Mouse (Mus musculus) layer of hippocampus, adult 2 months (tissue): ENCODE results near the gene Plekha4. TPM values are rescaled to one million over a fixed set of nuclear protein-coding genes. Genes with fewer than 3 reads are reported as not detected.

ENCODE experiments used
- DNase-seq, 2 experiments: peaks; one replicate each; pipeline ENCODE4 v3.0.0; 2022; ENCODE audit warnings: low spot score in 2 of 2
- H3K27ac ChIP-seq: fragments of 200-600 bp; 2 replicates; pipeline ENCODE4 v1.8.1; 2022
- H3K4me3 ChIP-seq: fragments of 200-600 bp; 2 replicates; pipeline ENCODE4 v1.8.1; 2022; ENCODE audit warnings: mild to moderate bottlenecking
- CTCF ChIP-seq: fragments of 200-600 bp; conservative IDR thresholded peaks from 2 replicates; pipeline ENCODE4 v1.8.1; 2022; ENCODE audit warnings: antibody characterized with exemption, mild to moderate bottlenecking, moderate library complexity
- total RNA-seq, 2 experiments: library from RNA; stranded (reverse); gene quantifications; 2 replicates each; pipeline ENCODE4 v1.2.3; 2021

Plekha4 gene
- total RNA-seq, 2 experiments from 2014 or later = 0.52 to 0.79 TPM

GRCm38 (mm10) chr7:45597527-45597926 lies 71.4 kb downstream of the Plekha4 start:
- no peak for DNase-seq
- Histone ChIP-seq H3K27ac (no peak overlapping the region), H3K4me3 (no peak overlapping the region)
- TF ChIP-seq CTCF = no peak

GRCm38 (mm10) chr7:45598960-45599879 lies 73.1 kb downstream of the Plekha4 start:
- no peak for TF ChIP-seq CTCF

More at GRCm38 (mm10) chr7:45598960-45599879, 73.1 kb downstream of the Plekha4 start:
- DNase-seq = no peak
- Histone ChIP-seq H3K4me3 (no peak overlapping the region), H3K27ac (no peak overlapping the region)

Other genes with a start within 250 kb of the Plekha4 start
- not detected for gene Slc6a21, start 248.8 kb upstream of the Plekha4 start, total RNA-seq
- gene Trpm4, start 192.6 kb upstream of the Plekha4 start, total RNA-seq = 10 to 100 TPM; 12.8 to 16.5 TPM
- under 1 TPM; 0.22 to 0.33 TPM for gene Hrc, start 191.0 kb upstream of the Plekha4 start, total RNA-seq
- gene Ppfia3, start 159.3 kb upstream of the Plekha4 start, total RNA-seq = 100 to 1,000 TPM; 133 to 138 TPM
- gene Lin7b, start 155.7 kb upstream of the Plekha4 start, total RNA-seq = 100 to 1,000 TPM; 138 to 146 TPM
- gene Snrnp70, start 130.6 kb upstream of the Plekha4 start, total RNA-seq = 100 to 1,000 TPM; 456 to 514 TPM
- gene Kcna7, start 120.7 kb upstream of the Plekha4 start, total RNA-seq = not detected
- gene Ntf5, start 112.6 kb upstream of the Plekha4 start, total RNA-seq = not detected
- gene Lhb, start 105.5 kb upstream of the Plekha4 start, total RNA-seq = not detected
- 10 to 100 TPM; 16.1 to 20.3 TPM for gene Gys1, start 91.5 kb upstream of the Plekha4 start, total RNA-seq
- 10 to 100 TPM; 35.0 to 37.2 TPM for gene Ruvbl2, start 88.2 kb upstream of the Plekha4 start, total RNA-seq
- gene Ftl1, start 66.4 kb upstream of the Plekha4 start, total RNA-seq = 100 to 1,000 TPM; 186 to 204 TPM
- gene Bax, start 59.4 kb upstream of the Plekha4 start, total RNA-seq = 10 to 100 TPM; 73.2 to 77.6 TPM
- not detected for gene Tulp2, start 44.5 kb upstream of the Plekha4 start, total RNA-seq
- gene Gm45808, start 39.5 kb upstream of the Plekha4 start, total RNA-seq = 1 to 10 TPM; 2.1 to 3.1 TPM
- 1 to 10 TPM; 4.3 to 4.4 TPM for gene Dhdh, start 37.5 kb upstream of the Plekha4 start, total RNA-seq
- 10 to 100 TPM; 97.6 to 98.2 TPM for gene Nucb1, start 15.9 kb upstream of the Plekha4 start, total RNA-seq
- gene Ppp1r15a, start 62 bp upstream of the Plekha4 start, total RNA-seq = 10 to 100 TPM; 19.0 to 25.8 TPM
- gene Hsd17b14, start 28.6 kb downstream of the Plekha4 start, total RNA-seq = not detected
- gene Bcat2, start 43.8 kb downstream of the Plekha4 start, total RNA-seq = 10 to 100 TPM; 20.6 to 28.2 TPM
- not detected for gene Fgf21, start 89.2 kb downstream of the Plekha4 start, total RNA-seq
- not detected for gene Fut1, start 91.0 kb downstream of the Plekha4 start, total RNA-seq
- not detected for gene Izumo1, start 95.5 kb downstream of the Plekha4 start, total RNA-seq
- gene Rasip1, start 101.2 kb downstream of the Plekha4 start, total RNA-seq = 1 to 10 TPM; 6.1 to 7.4 TPM
- 1 to 10 TPM; 1.2 to 4.8 TPM for gene Mamstr, start 113.6 kb downstream of the Plekha4 start, total RNA-seq
- gene Fut2, start 140.1 kb downstream of the Plekha4 start, total RNA-seq = under 1 TPM; 0.13 to 0.25 TPM
- gene Ntn5, start 157.7 kb downstream of the Plekha4 start, total RNA-seq = 1 to 10 TPM; 6.3 to 9.3 TPM
- gene Sec1, start 168.1 kb downstream of the Plekha4 start, total RNA-seq = 1 to 10 TPM; 2.2 to 2.3 TPM
- gene Car11, start 173.5 kb downstream of the Plekha4 start, total RNA-seq = 100 to 1,000 TPM; 184 to 211 TPM
- gene Dbp, start 178.8 kb downstream of the Plekha4 start, total RNA-seq = 10 to 100 TPM; 69.2 to 72.8 TPM
- 100 to 1,000 TPM; 342 to 353 TPM for gene Rpl18, start 189.1 kb downstream of the Plekha4 start, total RNA-seq
- gene Sphk2, start 191.7 kb downstream of the Plekha4 start, total RNA-seq = 10 to 100 TPM; 32.3 to 35.8 TPM
- under 1 TPM; 0.27 to 0.33 TPM for gene Fam83e, start 194.9 kb downstream of the Plekha4 start, total RNA-seq
- gene Spaca4, start 199.5 kb downstream of the Plekha4 start, total RNA-seq = not detected